Mouse (Mus musculus): ENCODE measurements around the gene Rnpepl1. TPM values are rescaled to one million over a fixed set of nuclear protein-coding genes. Genes with fewer than 3 reads are reported as not detected.
"Not testable (repeated sequence)": the region's sequence is repeated elsewhere in the genome, so short reads cannot be mapped to it uniquely, and the experiment has no call there.

The Rnpepl1 gene
- polyA plus RNA-seq, 2 experiments, result 8.7 to 10.7 TPM

- Histone ChIP-seq H3K4me1 (replicated peaks; ENCODE audit: control insufficient read depth in 2 of 2, insufficient read depth in 2 of 2, low read length in 1 of 2) (0 out of 4 replicates have a peak, but pooled peaks cover 0 to 2% of the 10 kb centered on the region in 2 experiments), H3K4me2 (ENCODE audit: low read depth) (no peak overlapping the region), H3K9me3 (ENCODE audit: control insufficient read depth, low read length) (no peaks in the 10 kb centered on the region), H3K27ac (no peak overlapping the region), H3K9ac (replicated peaks) (no peak overlapping the region), H3K27me3 (ENCODE audit: control insufficient read depth, insufficient read depth, low read length) (no peaks in the 10 kb centered on the region), H3K4me3 (ENCODE audit: insufficient read depth in 1 of 2, low read depth in 2 of 2, low read length in 2 of 2) (no peak overlapping the region), H3K36me3 (replicated peaks; ENCODE audit: control insufficient read depth, insufficient read depth, low read depth) (no peaks in the 10 kb centered on the region)
- no peak for DNase-seq (ENCODE audit: low read depth in 3 of 3, low spot score in 3 of 3)
- TF ChIP-seq CTCF (IDR thresholded peaks at IDR 0.05; ENCODE audit: low read depth) (no peak), EP300 (IDR thresholded peaks at IDR 0.05; ENCODE audit: low read depth) (no peak)
- ATAC-seq (ENCODE audit: insufficient read depth), result no peak
- 59% methylated on average over 1 of the region's 1 CpGs for WGBS (ENCODE audit: insufficient replicate concordance)
Measured at GRCm38 (mm10) chr1:92958999-92959398, 48.4 kb downstream of the Rnpepl1 start.

GRCm38 (mm10) chr1:92970791-92971190, 60.2 kb downstream of the Rnpepl1 start:
- H3K27me3 ChIP-seq (ENCODE audit: control insufficient read depth, insufficient read depth, low read length); DNase-seq (ENCODE audit: low read depth in 3 of 3, low spot score in 3 of 3); H3K27ac ChIP-seq; H3K9me3 ChIP-seq (ENCODE audit: control insufficient read depth, low read length); ATAC-seq (ENCODE audit: insufficient read depth); H3K4me3 ChIP-seq (ENCODE audit: insufficient read depth in 1 of 2, low read depth in 2 of 2, low read length in 2 of 2); H3K4me2 ChIP-seq (ENCODE audit: low read depth); H3K36me3 ChIP-seq (replicated peaks; ENCODE audit: control insufficient read depth, insufficient read depth, low read depth); H3K4me1 ChIP-seq (replicated peaks; ENCODE audit: control insufficient read depth in 2 of 2, insufficient read depth in 2 of 2, low read length in 1 of 2); H3K9ac ChIP-seq (replicated peaks): not testable (repeated sequence)
- 66% methylated on average over 6 of the region's 6 CpGs for WGBS (ENCODE audit: insufficient replicate concordance)

DNA sequence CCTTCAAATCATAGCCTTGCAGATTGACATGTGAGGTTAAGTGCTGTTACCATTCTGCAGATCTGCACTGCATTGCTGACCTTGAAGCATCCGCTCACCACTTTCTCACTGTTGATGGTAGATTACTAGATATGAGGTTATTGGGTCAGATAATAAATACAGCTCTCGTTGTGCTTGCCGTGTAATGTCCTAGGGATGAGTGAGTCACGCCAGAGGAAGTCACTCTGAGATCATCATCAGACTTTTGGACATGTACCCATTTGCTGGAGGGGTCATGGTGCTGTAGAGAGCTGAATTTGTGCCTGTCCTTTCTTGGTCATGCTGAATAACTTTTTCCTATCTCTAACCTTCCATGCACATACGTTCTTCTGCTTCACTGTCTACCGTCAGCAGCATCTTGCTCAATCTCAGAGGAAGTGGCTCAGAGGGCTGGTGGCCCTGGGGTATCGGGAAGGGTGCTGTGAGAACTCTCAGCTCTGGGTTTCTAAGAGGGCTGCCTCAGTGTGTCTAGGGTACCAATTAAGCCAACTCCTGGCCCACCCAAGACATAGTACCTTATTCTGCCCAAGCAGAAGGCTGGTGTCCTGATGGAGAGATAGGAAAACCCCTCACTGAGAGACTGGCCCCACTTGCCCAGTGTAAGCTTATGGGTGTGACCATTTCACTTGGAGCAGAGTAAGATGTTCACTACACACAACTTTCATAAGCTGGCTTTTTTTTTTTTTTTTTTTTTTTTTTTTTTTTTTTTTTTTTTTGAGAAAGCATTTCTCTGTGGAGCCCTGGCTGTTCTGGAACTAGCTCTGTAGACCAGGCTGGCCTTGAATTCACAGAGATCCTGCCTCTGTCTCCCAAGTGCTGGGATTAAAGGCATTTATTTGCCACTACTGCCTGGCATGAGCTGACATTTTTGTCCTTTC, 61.6 kb downstream of the Rnpepl1 start:
- Histone ChIP-seq H3K27ac (no peak overlapping the region), H3K9me3 (ENCODE audit: control insufficient read depth, low read length) (no peaks in the 10 kb centered on the region), H3K4me1 (replicated peaks; ENCODE audit: control insufficient read depth in 2 of 2, insufficient read depth in 2 of 2, low read length in 1 of 2) (no peaks in the 10 kb centered on the region), H3K4me2 (ENCODE audit: low read depth) (no peak overlapping the region), H3K4me3 (ENCODE audit: insufficient read depth in 1 of 2, low read depth in 2 of 2, low read length in 2 of 2) (no peak overlapping the region), H3K27me3 (ENCODE audit: control insufficient read depth, insufficient read depth, low read length) (no peaks in the 10 kb centered on the region), H3K36me3 (replicated peaks; ENCODE audit: control insufficient read depth, insufficient read depth, low read depth) (no peaks in the 10 kb centered on the region), H3K9ac (replicated peaks) (no peak overlapping the region)
- peak in 1 of 3 experiments; percentile 27 for DNase-seq (ENCODE audit: low read depth in 3 of 3, low spot score in 3 of 3)
- ATAC-seq (ENCODE audit: insufficient read depth), result no peak
- TF ChIP-seq EP300 (IDR thresholded peaks at IDR 0.05; ENCODE audit: low read depth) (no peak), CTCF (IDR thresholded peaks at IDR 0.05; ENCODE audit: low read depth) (no peak)
- WGBS (ENCODE audit: insufficient replicate concordance), result 36% methylated on average over 7 of the region's 7 CpGs

DNA sequence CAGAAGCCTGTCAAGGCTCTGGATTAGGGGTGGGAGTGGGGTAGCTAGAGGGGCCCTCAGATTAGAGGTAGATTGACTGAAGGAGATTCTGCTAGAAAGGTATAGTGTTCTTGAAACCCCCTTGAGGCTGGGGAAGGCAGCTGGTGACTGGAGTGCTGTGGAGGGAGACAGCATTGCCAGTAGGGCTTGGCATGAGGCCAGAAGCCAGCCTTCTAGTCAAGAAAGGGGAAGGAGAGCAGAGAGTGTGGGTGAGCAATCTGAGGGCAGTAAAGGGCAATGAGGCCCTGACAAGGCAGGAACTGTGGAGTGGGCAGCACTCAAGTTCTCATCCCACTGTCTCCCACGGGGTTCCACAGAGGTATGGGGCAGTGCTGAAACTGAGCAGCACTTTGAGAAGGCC, 62.3 kb downstream of the Rnpepl1 start:
- peak in 2 of 3 experiments; percentile 14 for DNase-seq (ENCODE audit: low read depth in 3 of 3, low spot score in 3 of 3)
- no peak for ATAC-seq (ENCODE audit: insufficient read depth)

More for the DNA sequence above, 62.3 kb downstream of the Rnpepl1 start:
- WGBS (ENCODE audit: insufficient replicate concordance), result 23% methylated on average over 1 of the region's 1 CpGs
- no peak overlapping the region for H3K4me3 ChIP-seq (ENCODE audit: insufficient read depth in 1 of 2, low read depth in 2 of 2, low read length in 2 of 2)
- no peaks in the 10 kb centered on the region for H3K27me3 ChIP-seq (ENCODE audit: control insufficient read depth, insufficient read depth, low read length)
- H3K9ac ChIP-seq (replicated peaks), result no peak overlapping the region
- no peaks in the 10 kb centered on the region for H3K9me3 ChIP-seq (ENCODE audit: control insufficient read depth, low read length)
- no peaks in the 10 kb centered on the region for H3K36me3 ChIP-seq (replicated peaks; ENCODE audit: control insufficient read depth, insufficient read depth, low read depth)
- H3K4me1 ChIP-seq (replicated peaks; ENCODE audit: control insufficient read depth in 2 of 2, insufficient read depth in 2 of 2, low read length in 1 of 2), result no peaks in the 10 kb centered on the region
- H3K4me2 ChIP-seq (ENCODE audit: low read depth), result no peak overlapping the region
- TF ChIP-seq CTCF (IDR thresholded peaks at IDR 0.05; ENCODE audit: low read depth) (no peak), EP300 (IDR thresholded peaks at IDR 0.05; ENCODE audit: low read depth) (no peak)
- H3K27ac ChIP-seq, result no peak overlapping the region

Other genes starting within 250 kb of the Rnpepl1 start
- gene Gpc1, start 79.1 kb upstream of the Rnpepl1 start, polyA plus RNA-seq (2012; rRNA removed), result 1.6 and 1.7 TPM in 2 replicates
- gene Gpc1, start 79.1 kb upstream of the Rnpepl1 start, polyA plus RNA-seq (2014; fragmentation: Nextera tagmentation; extraction: Ambion mirVana), result 1.8 and 2.1 TPM in 2 replicates
- gene Ankmy1, start 7.9 kb upstream of the Rnpepl1 start, polyA plus RNA-seq (2012; rRNA removed), result 0.02 and 0.05 TPM in 2 replicates
- gene Ankmy1, start 7.9 kb upstream of the Rnpepl1 start, polyA plus RNA-seq (2014; fragmentation: Nextera tagmentation; extraction: Ambion mirVana), result not detected in 2 replicates
- gene Dusp28, start 3.8 kb upstream of the Rnpepl1 start, polyA plus RNA-seq (2012; rRNA removed), result 5.2 and 6.4 TPM in 2 replicates
- gene Dusp28, start 3.8 kb upstream of the Rnpepl1 start, polyA plus RNA-seq (2014; fragmentation: Nextera tagmentation; extraction: Ambion mirVana), result 4.4 and 5.4 TPM in 2 replicates
- 7.4 and 8.8 TPM in 2 replicates for gene Capn10, start 23.6 kb downstream of the Rnpepl1 start, polyA plus RNA-seq (2012; rRNA removed)
- gene Capn10, start 23.6 kb downstream of the Rnpepl1 start, polyA plus RNA-seq (2014; fragmentation: Nextera tagmentation; extraction: Ambion mirVana), result 8.1 and 9.1 TPM in 2 replicates
- gene Gpr35, start 40.1 kb downstream of the Rnpepl1 start, polyA plus RNA-seq (2012; rRNA removed), result 0.40 and 0.48 TPM in 2 replicates
- gene Gpr35, start 40.1 kb downstream of the Rnpepl1 start, polyA plus RNA-seq (2014; fragmentation: Nextera tagmentation; extraction: Ambion mirVana), result 0.57 and 0.76 TPM in 2 replicates
- not detected in 2 replicates for gene Aqp12, start 95.6 kb downstream of the Rnpepl1 start, polyA plus RNA-seq (2012; rRNA removed)
- gene Aqp12, start 95.6 kb downstream of the Rnpepl1 start, polyA plus RNA-seq (2014; fragmentation: Nextera tagmentation; extraction: Ambion mirVana), result not detected in 2 replicates
- 0.07 and 0.16 TPM in 2 replicates for gene Kif1a, start 191.2 kb downstream of the Rnpepl1 start, polyA plus RNA-seq (2012; rRNA removed)
- 0.10 and 0.27 TPM in 2 replicates for gene Kif1a, start 191.2 kb downstream of the Rnpepl1 start, polyA plus RNA-seq (2014; fragmentation: Nextera tagmentation; extraction: Ambion mirVana)
- 2.5 and 3.0 TPM in 2 replicates for gene Agxt, start 224.5 kb downstream of the Rnpepl1 start, polyA plus RNA-seq (2012; rRNA removed)
- gene Agxt, start 224.5 kb downstream of the Rnpepl1 start, polyA plus RNA-seq (2014; fragmentation: Nextera tagmentation; extraction: Ambion mirVana), result 8.4 and 9.4 TPM in 2 replicates

Measured in liver, embryonic 14.5 days (tissue).